Mouse (Mus musculus): Measurements from ENCODE around the gene Zswim2. TPM values are rescaled to one million over a fixed set of nuclear protein-coding genes. Genes with fewer than 3 reads are reported as not detected.

The Zswim2 gene
- polyA plus RNA-seq (2014; fragmentation: Illumina TruSeq; extraction: RNeasy Lipid Tissue Mini Kit (QIAGEN cat#74804); ENCODE audit: low read depth, low replicate concordance): 449 TPM

GRCm38 (mm10) chr2:83940931-83941361, at the start of gene Zswim2:
Zswim2 (minus strand) TSS chr2:83941228.

GRCm38 (mm10) chr2:83990253-83990652, 49.2 kb upstream of the Zswim2 start, which contains the start of gene Gm13691:
Gm13691 (plus strand) TSS chr2:83990553.

GRCm38 (mm10) chr2:83984443-83984842, 43.4 kb upstream of the Zswim2 start, which contains the start of gene Gm13697:
Gm13697 (plus strand) TSS chr2:83984743.

GRCm38 (mm10) chr2:83978633-83979032, 37.6 kb upstream of the Zswim2 start, which contains the start of gene Gm13694:
Gm13694 (plus strand) TSS chr2:83978933.

GRCm38 (mm10) chr2:83972823-83973222, 31.8 kb upstream of the Zswim2 start, which contains the start of gene Gm13696:
Gm13696 (plus strand) TSS chr2:83973123.

GRCm38 (mm10) chr2:83967013-83967412, 26.0 kb upstream of the Zswim2 start, which contains the start of gene Gm13695:
Gm13695 (plus strand) TSS chr2:83967313.

GRCm38 (mm10) chr2:83961203-83961602, 20.2 kb upstream of the Zswim2 start, which contains the start of gene Gm13693:
Gm13693 (plus strand) TSS chr2:83961503.

GRCm38 (mm10) chr2:83955393-83955792, 14.4 kb upstream of the Zswim2 start, which contains the start of gene Gm13698:
Gm13698 (plus strand) TSS chr2:83955693.

Other genes starting within 250 kb of the Zswim2 start
- gene Itgav, start 216.8 kb downstream of the Zswim2 start, polyA plus RNA-seq (2014; fragmentation: Illumina TruSeq; extraction: RNeasy Lipid Tissue Mini Kit (QIAGEN cat#74804); ENCODE audit: low read depth, low replicate concordance): 7.0 TPM
- 0.60 TPM for gene Fam171b, start 128.6 kb downstream of the Zswim2 start, polyA plus RNA-seq (2014; fragmentation: Illumina TruSeq; extraction: RNeasy Lipid Tissue Mini Kit (QIAGEN cat#74804); ENCODE audit: low read depth, low replicate concordance)
- gene Gm13698, start 14.5 kb upstream of the Zswim2 start, polyA plus RNA-seq (2014; fragmentation: Illumina TruSeq; extraction: RNeasy Lipid Tissue Mini Kit (QIAGEN cat#74804); ENCODE audit: low read depth, low replicate concordance): 0.69 TPM
- gene Gm13693, start 20.3 kb upstream of the Zswim2 start, polyA plus RNA-seq (2014; fragmentation: Illumina TruSeq; extraction: RNeasy Lipid Tissue Mini Kit (QIAGEN cat#74804); ENCODE audit: low read depth, low replicate concordance): 0.69 TPM
- not detected for gene Gm13695, start 26.1 kb upstream of the Zswim2 start, polyA plus RNA-seq (2014; fragmentation: Illumina TruSeq; extraction: RNeasy Lipid Tissue Mini Kit (QIAGEN cat#74804); ENCODE audit: low read depth, low replicate concordance)
- 0.69 TPM for gene Gm13696, start 31.9 kb upstream of the Zswim2 start, polyA plus RNA-seq (2014; fragmentation: Illumina TruSeq; extraction: RNeasy Lipid Tissue Mini Kit (QIAGEN cat#74804); ENCODE audit: low read depth, low replicate concordance)
- 0.69 TPM for gene Gm13694, start 37.7 kb upstream of the Zswim2 start, polyA plus RNA-seq (2014; fragmentation: Illumina TruSeq; extraction: RNeasy Lipid Tissue Mini Kit (QIAGEN cat#74804); ENCODE audit: low read depth, low replicate concordance)
- 0.69 TPM for gene Gm13697, start 43.5 kb upstream of the Zswim2 start, polyA plus RNA-seq (2014; fragmentation: Illumina TruSeq; extraction: RNeasy Lipid Tissue Mini Kit (QIAGEN cat#74804); ENCODE audit: low read depth, low replicate concordance)
- gene Gm13691, start 49.3 kb upstream of the Zswim2 start, polyA plus RNA-seq (2014; fragmentation: Illumina TruSeq; extraction: RNeasy Lipid Tissue Mini Kit (QIAGEN cat#74804); ENCODE audit: low read depth, low replicate concordance): 0.32 TPM